Mouse (Mus musculus) midbrain, postnatal 0 days (tissue): ENCODE measurements at regions not wholly inside any gene's neighbourhood (a gene's known extent, or its start where the extent isn't known, plus 50 kb on each side); places are given as distances from the start of the nearest gene placed in this dataset.

Experiments
- ATAC-seq: fragments of 200-750 bp; cut with Nextera tagmentation; 2 replicates; pipeline ENCODE4 v1.8.0; 2017; ENCODE audit warnings: moderate number of reproducible peaks, mild to moderate bottlenecking, moderate TSS enrichment, moderate library complexity; ENCODE audit not compliant: low FRiP score
- DNase-seq: peaks from one replicate; pipeline ENCODE4 v3.0.0-alpha.2; 2015; ENCODE audit warnings: low spot score
- H3K27ac ChIP-seq: fragments of 300-500 bp; sonication (generic); 2 replicates; pipeline ENCODE4 v1.5.1; 2014; ENCODE audit warnings: low read depth, mild to moderate bottlenecking, low read length, mixed read lengths
- H3K27me3 ChIP-seq: fragments of 300-500 bp; sonication (generic); 2 replicates; pipeline ENCODE4 v1.6.1; 2014; ENCODE audit warnings: low read length, control low read depth, mixed read lengths; ENCODE audit not compliant: insufficient read depth
- H3K36me3 ChIP-seq: fragments of 300-500 bp; sonication (generic); 2 replicates; pipeline ENCODE4 v1.6.1; 2014; ENCODE audit warnings: low read length, control low read depth, mixed read lengths; ENCODE audit not compliant: insufficient read depth
- H3K4me1 ChIP-seq: fragments of 300-500 bp; sonication (generic); 2 replicates; pipeline ENCODE4 v1.6.1; 2014; ENCODE audit warnings: mild to moderate bottlenecking, control low read depth, antibody characterized with exemption, low read length, mixed read lengths; ENCODE audit not compliant: insufficient read depth
- H3K4me2 ChIP-seq: fragments of 300-500 bp; sonication (generic); 2 replicates; pipeline ENCODE4 v1.6.1; 2014; ENCODE audit warnings: low read depth, mild to moderate bottlenecking, low read length, mixed read lengths; ENCODE audit not compliant: poor library complexity, severe bottlenecking
- H3K4me3 ChIP-seq: fragments of 300-500 bp; sonication (generic); 2 replicates; pipeline ENCODE4 v1.5.1; 2014; ENCODE audit warnings: low read depth, mild to moderate bottlenecking, low read length, moderate library complexity
- H3K9ac ChIP-seq: fragments of 300-500 bp; sonication (generic); replicated peaks from 2 replicates; pipeline ENCODE4 v1.6.1; 2014; ENCODE audit warnings: mild to moderate bottlenecking, low read length, moderate library complexity, mixed read lengths; ENCODE audit not compliant: poor library complexity, severe bottlenecking
- H3K9me3 ChIP-seq: fragments of 300-500 bp; sonication (generic); 2 replicates; pipeline ENCODE4 v1.6.1; 2016; ENCODE audit warnings: low read length, control low read depth
- CTCF ChIP-seq: IDR thresholded peaks from 2 replicates; pipeline ENCODE4 v1.5.1; 2016; ENCODE audit warnings: antibody characterized with exemption, mild to moderate bottlenecking
- WGBS: fragments of 180-500 bp; shearing (Covaris S2); extraction: QIAGEN DNeasy Blood & Tissue Kit; methylation state at CpG from one replicate; pipeline ENCODE4 v1.1.7; 2014; 5-methylcytosine and 5-hydroxymethylcytosine counted together

DNA sequence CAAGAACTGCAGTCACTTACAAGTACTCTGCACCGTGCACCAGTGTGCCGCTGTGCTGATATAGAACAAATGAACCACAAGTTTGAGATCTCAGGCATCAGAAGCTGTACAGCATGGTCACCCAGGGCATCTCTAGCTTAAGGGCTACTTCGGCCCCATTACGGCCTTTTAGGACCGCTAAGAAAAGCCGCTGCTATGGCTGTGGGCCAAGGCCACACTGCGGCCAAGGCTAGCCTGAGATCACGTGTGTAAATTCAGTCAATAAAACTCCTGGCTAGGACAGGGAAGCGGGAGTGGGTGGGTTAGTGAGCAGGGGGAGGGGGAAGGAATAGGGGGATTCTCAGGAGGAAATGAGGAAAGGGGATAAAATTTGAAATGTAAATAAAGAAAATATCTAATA, 50.9 kb upstream of the Atp12a start:
- H3K4me1 ChIP-seq: no peaks in the 10 kb centered on the region
- no peak for TF ChIP-seq CTCF
- H3K27me3 ChIP-seq: no peaks in the 10 kb centered on the region
- no peak overlapping the region for H3K27ac ChIP-seq
- 81% methylated on average over 9 of the region's 9 CpGs for WGBS
- no peaks in the 10 kb centered on the region for H3K9me3 ChIP-seq
- no peak for ATAC-seq
- H3K36me3 ChIP-seq: no peaks in the 10 kb centered on the region
- DNase-seq: peak; percentile 40
- H3K4me3 ChIP-seq: no peak overlapping the region
- H3K4me2 ChIP-seq: no peak overlapping the region
- H3K9ac ChIP-seq: no peak overlapping the region

DNA sequence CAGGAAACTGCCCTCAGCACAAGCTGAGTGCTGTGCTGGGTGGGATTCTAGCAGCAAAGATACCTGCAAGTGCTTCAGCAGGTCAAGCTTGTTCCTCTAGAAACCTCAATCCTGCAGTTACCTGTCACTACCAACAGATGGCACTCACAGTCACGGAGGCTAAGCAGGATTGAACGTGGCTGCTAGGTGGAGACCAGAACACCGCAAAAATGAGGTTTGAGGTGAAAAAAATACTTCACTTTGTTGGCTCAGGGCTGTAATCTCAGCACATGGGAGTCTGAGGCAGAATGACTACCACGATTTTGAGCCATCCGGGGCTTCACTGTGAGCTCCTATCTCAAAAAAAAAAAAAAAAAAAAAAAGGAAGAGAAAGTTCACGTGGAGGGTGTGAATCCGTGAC, 50.4 kb upstream of the Atp12a start:
- WGBS: 35% methylated on average over 7 of the region's 7 CpGs
- no peaks in the 10 kb centered on the region for H3K36me3 ChIP-seq
- no peaks in the 10 kb centered on the region for H3K9me3 ChIP-seq
- no peak overlapping the region for H3K9ac ChIP-seq
- ATAC-seq (no peak), DNase-seq (peak; percentile 47)
- peak; percentile 74 for TF ChIP-seq CTCF
- no peak overlapping the region for H3K4me2 ChIP-seq
- no peaks in the 10 kb centered on the region for H3K27me3 ChIP-seq
- no peaks in the 10 kb centered on the region for H3K4me1 ChIP-seq
- no peak overlapping the region for H3K27ac ChIP-seq
- H3K4me3 ChIP-seq: no peak overlapping the region
